Mouse (Mus musculus) small intestine, adult 2 months (tissue): Measurements from ENCODE around the gene Acer1.

ENCODE experiments used
- CTCF ChIP-seq: fragments of 200-500 bp; IDR thresholded peaks from 2 replicates; pipeline ENCODE4 v1.5.1; 2012; ENCODE audit warnings: low read depth, mild to moderate bottlenecking, control low read depth, inconsistent platforms, low read length, moderate library complexity, mixed read lengths; ENCODE audit not compliant: insufficient replicate concordance, insufficient read length; ENCODE audit errors: extremely low read depth
- POLR2A ChIP-seq: fragments of 200-500 bp; IDR thresholded peaks from 2 replicates; pipeline ENCODE4 v1.6.1; 2012; ENCODE audit warnings: low read depth, mild to moderate bottlenecking, control low read depth, inconsistent platforms, low read length, moderate library complexity

DNA sequence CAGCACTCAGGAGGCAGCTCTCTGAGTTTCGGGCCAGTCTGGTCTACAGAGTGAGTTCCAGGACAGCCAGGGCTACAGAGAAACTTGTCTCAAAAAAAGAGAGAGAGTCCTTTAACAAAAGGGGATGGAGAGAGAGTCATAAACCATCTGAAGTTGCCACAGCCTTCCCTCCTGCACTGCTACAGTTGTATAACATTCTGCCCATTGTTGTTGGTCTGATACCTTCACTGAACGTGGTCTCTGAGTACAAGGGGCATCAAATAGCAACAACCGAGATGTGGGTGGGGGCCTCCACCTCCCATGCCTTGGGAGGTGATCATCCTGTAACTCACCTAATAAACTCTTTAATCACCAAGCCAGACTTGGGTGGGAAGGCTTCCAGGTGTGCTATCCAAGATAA is 3.7 kb upstream of the Acer1 start:
- TF ChIP-seq CTCF (no peak), POLR2A (no peak)
